8 mouse cellular contexts compared by ENCODE assay signal in the genomic region with DNA sequence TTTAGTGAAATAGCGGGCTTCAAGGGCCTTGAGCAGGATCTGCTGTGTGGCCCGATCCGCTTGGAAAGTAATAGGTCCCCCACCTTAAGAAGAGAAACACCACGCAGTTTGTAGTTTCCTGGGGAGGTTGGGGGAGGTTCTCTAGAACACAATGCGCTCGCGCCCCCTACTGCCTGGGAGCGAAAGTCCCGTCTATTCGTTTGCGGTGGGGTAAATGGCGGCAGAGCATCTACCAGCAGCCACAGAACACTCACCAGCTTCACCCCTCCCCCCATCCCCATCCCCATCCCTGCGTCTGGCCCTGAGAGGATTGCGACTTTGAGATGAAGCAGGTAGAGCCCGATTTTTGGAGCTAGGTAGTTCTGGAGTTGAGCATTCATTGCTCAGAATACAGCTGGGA. TPM values are rescaled to one million over a fixed set of nuclear protein-coding genes. Genes with fewer than 3 reads are reported as not detected.
DNase-seq lines count a peak whose midpoint lies in the region; ATAC-seq and TF ChIP-seq lines count a peak whose summit lies in the region.

No protein-coding gene starts in this region.

- H3K4me3 ChIP-seq in hindbrain, embryonic 12.5 days: no peak overlapping the region
- no peak overlapping the region for H3K4me3 ChIP-seq in left cerebral cortex, adult 2 months

- intact Hi-C loops in left cerebral cortex, adult 2 months (cut with DNase I): loop anchor here (1.0 kb wide), 1 partner anchor 110 kb away; no protein-coding TSS in a partner anchor

- peaks cover 9% of the 10 kb centered on the region for H3K27me3 ChIP-seq in hindbrain, embryonic 12.5 days

- no peak overlapping the region for H3K27ac ChIP-seq in hindbrain, embryonic 12.5 days
- H3K27ac ChIP-seq in left cerebral cortex, adult 2 months: no peak overlapping the region

- H3K4me1 ChIP-seq in hindbrain, embryonic 12.5 days: peaks cover 14% of the 10 kb centered on the region

- H3K36me3 ChIP-seq in hindbrain, embryonic 12.5 days: no peaks in the 10 kb centered on the region

- peak; percentile 58 for ATAC-seq in hindbrain, embryonic 12.5 days (ENCODE audit: low FRiP score)
- peak; percentile 98 for ATAC-seq in megakaryocyte progenitor cell, adult 5-6 weeks (replicated peaks; ENCODE audit: poor library complexity)

- no peaks in the 10 kb centered on the region for H3K9me3 ChIP-seq in hindbrain, embryonic 12.5 days (replicated peaks)

- DNase-seq in NIH3T3 (ENCODE audit: low read depth): peak; percentile 94
- peak; percentile 85 to 89 for DNase-seq in cerebellum, adult 18-20 months
- peak; percentile 77 for DNase-seq in forelimb bud, embryonic 11.5 days (ENCODE audit: low read depth, low spot score)
- peak; percentile 85 to 87 for DNase-seq in left cerebral cortex, adult 2 months (ENCODE audit: extremely low spot score in 1 of 2, low spot score in 2 of 2)
- DNase-seq in right cerebral cortex, postnatal 36 days (ENCODE audit: low spot score in 2 of 2): peak; percentile 78 to 81
- peak; percentile 72 to 85 for DNase-seq in urinary bladder, postnatal 36 days (ENCODE audit: low spot score in 2 of 2)

- 4% methylated on average over 15 of the region's 15 CpGs for WGBS in hindbrain, embryonic 12.5 days

- peak; percentile 82 for TF ChIP-seq CTCF in left cerebral cortex, adult 2 months (IDR thresholded peaks at IDR 0.05)

- no peak overlapping the region for H3K4me2 ChIP-seq in hindbrain, embryonic 12.5 days (replicated peaks)

- no peak overlapping the region for H3K9ac ChIP-seq in hindbrain, embryonic 12.5 days

RNA-seq across cellular contexts. Expression of gene Irf2bpl, which starts 21.8 kb away (rescaled TPM):
- polyA plus RNA-seq in hindbrain, embryonic 12.5 days (2016; fragmentation: Nextera tagmentation; extraction: Ambion mirVana): 75.9 and 86.3 TPM in 2 replicates
- total RNA-seq in left cerebral cortex, adult 2 months (2021): 10 to 100 TPM; 74.3 to 80.8 TPM
- 1.4 and 1.8 TPM in 2 replicates for total RNA-seq in megakaryocyte progenitor cell, adult 5-6 weeks (2015)
- 1.6 and 1.7 TPM in 2 replicates for total RNA-seq in megakaryocyte progenitor cell, adult 5-6 weeks (2017)

RNA-seq across cellular contexts. Expression of gene Cipc, which starts 40.4 kb away (rescaled TPM):
- polyA plus RNA-seq in hindbrain, embryonic 12.5 days (2016; fragmentation: Nextera tagmentation; extraction: Ambion mirVana): 41.1 and 46.9 TPM in 2 replicates
- 10 to 100 TPM; 79.8 to 91.6 TPM for total RNA-seq in left cerebral cortex, adult 2 months (2021)
- 16.7 and 22.0 TPM in 2 replicates for total RNA-seq in megakaryocyte progenitor cell, adult 5-6 weeks (2015)
- total RNA-seq in megakaryocyte progenitor cell, adult 5-6 weeks (2017): 17.6 and 23.7 TPM in 2 replicates

Comparison
In these comparisons a context has a peak if more than half of its experiments do, and no peak if none do; other contexts are left out.
1. RNA of gene Irf2bpl, which starts 21.8 kb away (total RNA-seq): 74.3 to 80.8 TPM in left cerebral cortex, adult 2 months; 1.4 to 1.8 TPM in megakaryocyte progenitor cell, adult 5-6 weeks; every median in the first group is over 10 times any median in the second.
2. Peak in every context shown above with its lines, with median percentiles within 50 percentile points of each other: DNase-seq.